Mouse (Mus musculus) spleen, adult 2 months (tissue): ENCODE data around the gene Apoe.

Experiments used
- CTCF ChIP-seq: fragments of 200-500 bp; IDR thresholded peaks from 2 replicates; pipeline ENCODE4 v1.5.1; 2011; ENCODE audit warnings: mild to moderate bottlenecking, inconsistent platforms; ENCODE audit not compliant: insufficient read depth, insufficient read length, insufficient replicate concordance; ENCODE audit errors: extremely low read depth
- POLR2A ChIP-seq: fragments of 200-500 bp; IDR thresholded peaks from 2 replicates; pipeline ENCODE4 v1.6.1; 2011; ENCODE audit warnings: low read depth, low read length, inconsistent platforms

DNA sequence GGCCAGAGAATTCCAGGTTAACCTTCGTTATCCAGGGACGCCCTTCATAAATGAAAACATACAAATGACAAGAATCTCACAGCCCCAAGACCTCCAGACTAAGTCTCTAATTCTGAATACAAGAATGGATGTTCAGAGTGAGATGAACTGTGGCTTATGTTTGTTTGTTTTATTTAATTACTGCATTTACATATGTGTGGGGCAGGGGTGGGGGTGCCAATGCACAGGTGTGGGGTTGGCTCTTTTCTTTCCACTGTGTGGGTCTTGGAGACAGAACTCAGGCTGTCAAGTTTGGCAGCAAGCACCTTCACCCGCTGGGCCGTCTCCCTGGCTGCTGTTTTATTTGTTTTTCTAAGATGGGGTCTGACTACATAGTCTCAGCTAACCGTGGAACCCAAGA, 43.5 kb upstream of the Apoe start:
- TF ChIP-seq CTCF = no peak
- TF ChIP-seq POLR2A = no peak
